Mouse (Mus musculus) hindbrain, embryonic 16.5 days (tissue): ENCODE measurements around the gene Rnd3. TPM values are rescaled to one million over a fixed set of nuclear protein-coding genes. Genes with fewer than 3 reads are reported as not detected.

Source experiments
- ATAC-seq: fragments of 200-750 bp; cut with Nextera tagmentation; 2 replicates; pipeline ENCODE4 v1.8.0; 2017; ENCODE audit warnings: moderate TSS enrichment, moderate library complexity
- H3K27ac ChIP-seq: fragments of 300-500 bp; sonication (generic); 2 replicates; pipeline ENCODE4 v1.5.1; 2014; ENCODE audit warnings: low read depth, mild to moderate bottlenecking, control low read depth, low read length, moderate library complexity
- H3K27me3 ChIP-seq: fragments of 300-500 bp; sonication (generic); replicated peaks from 2 replicates; pipeline ENCODE4 v1.6.1; 2014; ENCODE audit warnings: low read length; ENCODE audit not compliant: control insufficient read depth, insufficient read depth
- H3K36me3 ChIP-seq: fragments of 300-500 bp; sonication (generic); 2 replicates; pipeline ENCODE4 v1.6.1; 2014; ENCODE audit warnings: mild to moderate bottlenecking, low read length, moderate library complexity, mixed read lengths; ENCODE audit not compliant: control insufficient read depth, insufficient read depth
- H3K4me1 ChIP-seq: fragments of 300-500 bp; sonication (generic); 2 replicates; pipeline ENCODE4 v1.6.1; 2014; ENCODE audit warnings: low read depth, low read length; ENCODE audit not compliant: control insufficient read depth, insufficient read depth
- H3K4me2 ChIP-seq: fragments of 300-500 bp; sonication (generic); 2 replicates; pipeline ENCODE4 v1.6.1; 2014; ENCODE audit warnings: mild to moderate bottlenecking, low read length, control low read depth, moderate library complexity
- H3K4me3 ChIP-seq: fragments of 300-500 bp; sonication (generic); 2 replicates; pipeline ENCODE4 v1.5.1; 2014; ENCODE audit warnings: mild to moderate bottlenecking, low read length, control low read depth, moderate library complexity
- H3K9ac ChIP-seq: fragments of 300-500 bp; sonication (generic); 2 replicates; pipeline ENCODE4 v1.6.1; 2014; ENCODE audit warnings: low read depth, mild to moderate bottlenecking, control low read depth, low read length, moderate library complexity
- H3K9me3 ChIP-seq: fragments of 300-500 bp; sonication (generic); 2 replicates; pipeline ENCODE4 v1.6.1; 2014; ENCODE audit warnings: mild to moderate bottlenecking, low read length, moderate library complexity; ENCODE audit not compliant: control insufficient read depth
- WGBS: fragments of 180-500 bp; shearing (Covaris S2); extraction: QIAGEN DNeasy Blood & Tissue Kit; methylation state at CpG from one replicate; pipeline ENCODE4 v1.1.7; 2014; 5-methylcytosine and 5-hydroxymethylcytosine counted together
- polyA plus RNA-seq: library from polyadenylated mRNA; unstranded; fragments of >200 nt; fragmentation: Nextera tagmentation; extraction: Ambion mirVana; gene quantifications from 2 replicates; pipeline ENCODE4 v1.2.1, GENCODE M21; 2015

Rnd3 gene
- polyA plus RNA-seq, 1 experiment from 2014 or later = 82.6 TPM

GRCm38 (mm10) chr2:51099240-51099639, 49.7 kb downstream of the Rnd3 start:
- Histone ChIP-seq H3K4me3 (no peak overlapping the region), H3K27ac (no peak overlapping the region), H3K4me1 (no peaks in the 10 kb centered on the region), H3K36me3 (no peaks in the 10 kb centered on the region), H3K9ac (no peak overlapping the region), H3K9me3 (no peaks in the 10 kb centered on the region), H3K4me2 (no peak overlapping the region), H3K27me3 (no peaks in the 10 kb centered on the region)
- no peak for ATAC-seq
- WGBS = 85% methylated on average over 1 of the region's 1 CpGs

- WGBS = 52% methylated on average over 7 of the region's 7 CpGs
- no peak overlapping the region for H3K27ac ChIP-seq
- H3K27me3 ChIP-seq = no peaks in the 10 kb centered on the region
- no peak overlapping the region for H3K4me2 ChIP-seq
- peaks cover 13% of the 10 kb centered on the region for H3K4me1 ChIP-seq
- H3K9me3 ChIP-seq = no peaks in the 10 kb centered on the region
- H3K9ac ChIP-seq = no peak overlapping the region
- H3K36me3 ChIP-seq = no peaks in the 10 kb centered on the region
- no peak overlapping the region for H3K4me3 ChIP-seq
- peak; percentile 59 for ATAC-seq
Measured at GRCm38 (mm10) chr2:51090688-51091087, 58.2 kb downstream of the Rnd3 start.

- H3K9me3 ChIP-seq = no peaks in the 10 kb centered on the region
- peaks cover 13% of the 10 kb centered on the region for H3K4me1 ChIP-seq
- H3K4me2 ChIP-seq = no peak overlapping the region
- H3K27ac ChIP-seq = no peak overlapping the region
- H3K9ac ChIP-seq = no peak overlapping the region
- no peaks in the 10 kb centered on the region for H3K27me3 ChIP-seq
- no peaks in the 10 kb centered on the region for H3K36me3 ChIP-seq
- no peak overlapping the region for H3K4me3 ChIP-seq
- WGBS = 19% methylated on average over 8 of the region's 8 CpGs
- peak; percentile 48; the same call in 1 of the 2 replicates for ATAC-seq
Measured at GRCm38 (mm10) chr2:51090049-51090448, 58.9 kb downstream of the Rnd3 start.

GRCm38 (mm10) chr2:51088843-51089573, 59.9 kb downstream of the Rnd3 start:
- Histone ChIP-seq H3K4me2 (no peak overlapping the region), H3K4me1 (peaks cover 13% of the 10 kb centered on the region), H3K4me3 (no peak overlapping the region), H3K27me3 (no peaks in the 10 kb centered on the region), H3K9me3 (no peaks in the 10 kb centered on the region), H3K9ac (no peak overlapping the region), H3K27ac (no peak overlapping the region), H3K36me3 (no peaks in the 10 kb centered on the region)
- 70% methylated on average over 11 of the region's 11 CpGs for WGBS
- no peak for ATAC-seq

GRCm38 (mm10) chr2:51088123-51088453, 60.8 kb downstream of the Rnd3 start:
- Histone ChIP-seq H3K4me3 (no peak overlapping the region), H3K27me3 (no peaks in the 10 kb centered on the region), H3K9ac (no peak overlapping the region), H3K4me2 (no peak overlapping the region; the same call in 1 of the 2 replicates), H3K27ac (peak overlapping the region; percentile 5), H3K36me3 (no peaks in the 10 kb centered on the region), H3K9me3 (no peaks in the 10 kb centered on the region), H3K4me1 (peaks cover 13% of the 10 kb centered on the region)
- ATAC-seq = no peak
- 27% methylated on average over 3 of the region's 3 CpGs for WGBS

- Histone ChIP-seq H3K27me3 (no peaks in the 10 kb centered on the region), H3K27ac (peak overlapping the region; percentile 5), H3K4me3 (no peak overlapping the region), H3K4me2 (peak overlapping the region; percentile 39), H3K36me3 (no peaks in the 10 kb centered on the region), H3K4me1 (peaks cover 13% of the 10 kb centered on the region), H3K9me3 (no peaks in the 10 kb centered on the region), H3K9ac (no peak overlapping the region)
- 17% methylated on average over 12 of the region's 12 CpGs for WGBS
- peak; percentile 68 for ATAC-seq
Measured at GRCm38 (mm10) chr2:51087307-51088122, 61.4 kb downstream of the Rnd3 start.

- Histone ChIP-seq H3K4me2 (no peak overlapping the region), H3K27ac (no peak overlapping the region)
Measured at GRCm38 (mm10) chr2:51085155-51085554, 63.8 kb downstream of the Rnd3 start.

GRCm38 (mm10) chr2:51082714-51083351, 66.1 kb downstream of the Rnd3 start:
- H3K36me3 ChIP-seq = no peaks in the 10 kb centered on the region
- WGBS = 40% methylated on average over 13 of the region's 13 CpGs
- no peak overlapping the region for H3K9ac ChIP-seq
- ATAC-seq = peak; percentile 94
- H3K4me1 ChIP-seq = peaks cover 12% of the 10 kb centered on the region
- peak overlapping the region; percentile 55 for H3K27ac ChIP-seq
- no peaks in the 10 kb centered on the region for H3K27me3 ChIP-seq
- H3K4me2 ChIP-seq = peak overlapping the region; percentile 14; the same call in 1 of the 2 replicates
- no peak overlapping the region for H3K4me3 ChIP-seq
- H3K9me3 ChIP-seq = no peaks in the 10 kb centered on the region

More at GRCm38 (mm10) chr2:51085155-51085554, 63.8 kb downstream of the Rnd3 start:
- H3K4me3 ChIP-seq = no peak overlapping the region
- H3K9ac ChIP-seq = no peak overlapping the region
- no peaks in the 10 kb centered on the region for H3K36me3 ChIP-seq
- H3K27me3 ChIP-seq = no peaks in the 10 kb centered on the region
- no peak for ATAC-seq
- H3K9me3 ChIP-seq = no peaks in the 10 kb centered on the region
- peaks cover 16% of the 10 kb centered on the region for H3K4me1 ChIP-seq
- WGBS = 32% methylated on average over 11 of the region's 11 CpGs
